Mouse (Mus musculus) CD4-positive naive resting alpha-beta T cell, adult 57 days (primary cell): ENCODE measurements around the gene Tmed10. TPM values are rescaled to one million over a fixed set of nuclear protein-coding genes. Genes with fewer than 3 reads are reported as not detected.

Source experiments
- total RNA-seq: library from RNA; stranded (reverse); gene quantifications from one replicate; pipeline ENCODE4 v1.2.4, GENCODE M21; 2023

The Tmed10 gene
- total RNA-seq, result 155 TPM

DNA sequence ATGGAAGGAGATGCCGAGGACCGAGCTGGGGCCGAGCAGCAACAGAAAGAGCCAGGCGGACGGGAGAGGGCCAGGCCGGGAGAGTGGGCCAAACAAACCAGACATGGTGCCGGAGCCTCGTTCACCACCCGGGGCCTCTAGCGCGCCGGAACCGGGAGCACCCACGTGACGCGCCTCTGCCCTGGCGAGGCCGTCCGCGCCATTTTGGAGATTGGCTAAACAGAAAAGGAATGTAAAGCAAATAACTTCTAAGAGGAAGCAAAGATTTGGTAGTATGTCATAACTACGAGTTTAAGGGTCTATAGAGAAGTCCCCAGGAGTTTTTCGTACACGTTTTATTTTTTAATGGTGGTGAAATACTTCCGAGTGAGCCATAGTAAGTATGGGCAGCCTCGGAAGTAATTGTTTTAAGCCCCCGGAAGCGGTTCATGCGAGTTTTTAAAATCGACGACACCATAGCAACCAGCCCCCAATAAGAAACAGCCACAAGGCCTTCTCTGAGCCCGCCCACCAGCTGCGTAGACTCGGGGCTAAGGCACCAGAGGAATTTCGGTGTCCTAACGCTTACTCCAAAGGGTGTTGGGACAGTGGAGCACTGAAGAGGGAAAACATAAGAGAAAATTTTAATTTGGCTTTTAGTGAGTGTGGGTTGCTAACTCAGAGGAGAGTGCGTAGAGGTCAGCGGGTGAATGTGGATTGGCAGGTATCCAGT lies at the start of gene Tmed10:
Gene Tmed10 (minus strand): TSS at position 287 of the 712 bp plus-strand sequence.

DNA sequence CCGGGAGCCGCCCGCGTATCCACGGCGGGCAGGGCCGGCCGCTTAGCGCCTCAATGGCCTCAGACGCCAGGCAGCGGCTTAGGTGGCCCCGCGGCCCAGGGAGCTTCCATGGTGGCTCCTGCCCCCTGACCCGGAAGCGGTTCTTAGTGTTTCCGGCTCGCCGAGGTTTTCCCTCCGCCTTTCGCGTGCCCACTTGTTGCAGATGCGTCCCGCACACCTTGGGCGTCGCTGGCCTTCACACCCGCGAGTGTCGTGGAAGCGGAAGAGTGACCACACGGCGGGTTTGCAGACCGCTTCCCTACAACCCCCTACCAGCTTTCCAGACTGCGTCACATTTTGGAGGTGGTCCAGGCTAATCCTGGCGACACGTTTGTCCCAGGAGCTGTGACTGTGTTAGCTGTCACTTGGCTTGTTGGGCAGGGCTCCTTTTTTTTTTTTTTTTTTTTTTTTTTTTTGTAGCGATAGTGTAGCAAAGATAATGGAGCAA lies 35.4 kb downstream of the Tmed10 start, which contains the start of gene Nek9:
Gene Nek9 (minus strand): TSS at position 120 of the 487 bp plus-strand sequence.

Other genes with a start within 250 kb of the Tmed10 start
- 5.9 TPM for gene Rps6kl1, start 223.6 kb downstream of the Tmed10 start, total RNA-seq
- not detected for gene Pgf, start 197.1 kb downstream of the Tmed10 start, total RNA-seq
- 110 TPM for gene Eif2b2, start 155.4 kb downstream of the Tmed10 start, total RNA-seq
- 19.5 TPM for gene Mlh3, start 104.2 kb downstream of the Tmed10 start, total RNA-seq
- 25.9 TPM for gene Acyp1, start 86.4 kb downstream of the Tmed10 start, total RNA-seq
- not detected for gene Zc2hc1c, start 86.3 kb downstream of the Tmed10 start, total RNA-seq
- 52.7 TPM for gene Nek9, start 35.5 kb downstream of the Tmed10 start, total RNA-seq
- 1,385 TPM for gene Fos, start 99.0 kb upstream of the Tmed10 start, total RNA-seq
- 2.2 TPM for gene Jdp2, start 224.2 kb upstream of the Tmed10 start, total RNA-seq